Mouse (Mus musculus) cerebellum, adult 8-10 months (tissue): ENCODE measurements around the gene Dpp4.

Experiments
- DNase-seq: peaks from one replicate; pipeline ENCODE4 v3.0.0; 2022

The Dpp4 gene

GRCm38 (mm10) chr2:62408216-62408615, 3.8 kb downstream of the Dpp4 start:
- no peak for DNase-seq

GRCm38 (mm10) chr2:62403556-62404135, 8.4 kb downstream of the Dpp4 start:
- DNase-seq: no peak

- no peak for DNase-seq
Observed at GRCm38 (mm10) chr2:62401011-62401410, 11.0 kb downstream of the Dpp4 start.

- DNase-seq: no peak
Observed at GRCm38 (mm10) chr2:62399832-62400231, 12.2 kb downstream of the Dpp4 start.

GRCm38 (mm10) chr2:62399361-62399760, 12.7 kb downstream of the Dpp4 start:
- DNase-seq: no peak

GRCm38 (mm10) chr2:62398115-62398875, 13.7 kb downstream of the Dpp4 start:
- DNase-seq: no peak

- DNase-seq: no peak
Observed at GRCm38 (mm10) chr2:62397661-62398060, 14.4 kb downstream of the Dpp4 start.

GRCm38 (mm10) chr2:62396799-62397198, 15.2 kb downstream of the Dpp4 start:
- DNase-seq: no peak

- no peak for DNase-seq
Observed at GRCm38 (mm10) chr2:62394800-62395199, 17.2 kb downstream of the Dpp4 start.

- DNase-seq: no peak
Observed at GRCm38 (mm10) chr2:62392098-62392497, 19.9 kb downstream of the Dpp4 start.

- no peak for DNase-seq
Observed at GRCm38 (mm10) chr2:62390961-62391461, 21.0 kb downstream of the Dpp4 start.

GRCm38 (mm10) chr2:62390305-62390704, 21.7 kb downstream of the Dpp4 start:
- no peak for DNase-seq

GRCm38 (mm10) chr2:62388841-62389240, 23.2 kb downstream of the Dpp4 start:
- no peak for DNase-seq

- no peak for DNase-seq
Observed at GRCm38 (mm10) chr2:62383196-62383595, 28.8 kb downstream of the Dpp4 start.

- DNase-seq: no peak
Observed at GRCm38 (mm10) chr2:62382440-62382839, 29.6 kb downstream of the Dpp4 start.

GRCm38 (mm10) chr2:62381756-62382155, 30.3 kb downstream of the Dpp4 start:
- no peak for DNase-seq

GRCm38 (mm10) chr2:62373692-62374091, 38.3 kb downstream of the Dpp4 start:
- DNase-seq: no peak

GRCm38 (mm10) chr2:62370048-62370447, 42.0 kb downstream of the Dpp4 start:
- no peak for DNase-seq

GRCm38 (mm10) chr2:62368349-62369053, 43.5 kb downstream of the Dpp4 start:
- peak; percentile 8 for DNase-seq

- no peak for DNase-seq
Observed at GRCm38 (mm10) chr2:62363606-62364005, 48.4 kb downstream of the Dpp4 start.

GRCm38 (mm10) chr2:62362211-62362610, 49.8 kb downstream of the Dpp4 start:
- no peak for DNase-seq

GRCm38 (mm10) chr2:62361514-62361913, 50.5 kb downstream of the Dpp4 start:
- no peak for DNase-seq

GRCm38 (mm10) chr2:62360872-62361271, 51.2 kb downstream of the Dpp4 start:
- no peak for DNase-seq

- DNase-seq: no peak
Observed at GRCm38 (mm10) chr2:62357259-62357658, 54.8 kb downstream of the Dpp4 start.
